Mouse (Mus musculus) heart, postnatal 36 days (tissue): ENCODE results near the gene Vstm4. TPM values are rescaled to one million over a fixed set of nuclear protein-coding genes. Genes with fewer than 3 reads are reported as not detected.

Experiments used
- DNase-seq, 2 experiments: peaks; one replicate each; pipeline ENCODE4 v3.0.0; 2021 to 2022
- intact Hi-C: fragments of 180-260 bp; cut with DNase I; formaldehyde crosslinking; loops from one replicate; pipeline ENCODE4 v1.15.1; 2025
- total RNA-seq, 2 experiments: library from RNA; stranded (reverse); gene quantifications; 2 replicates each; pipeline ENCODE4 v1.2.3; 2021

The Vstm4 gene
- total RNA-seq, 2 experiments from 2014 or later, result 7.0 to 10.2 TPM

- no peak for DNase-seq
Observed at GRCm38 (mm10) chr14:32858361-32858760, 1.8 kb downstream of the Vstm4 start.

GRCm38 (mm10) chr14:32858941-32859510 lies 2.5 kb downstream of the Vstm4 start:
- intact Hi-C loops, result no loop called here
- no peak for DNase-seq

More at GRCm38 (mm10) chr14:32858361-32858760, 1.8 kb downstream of the Vstm4 start:
- intact Hi-C loops, result no loop called here

- DNase-seq, result no peak
- intact Hi-C loops, result no loop called here
Observed at GRCm38 (mm10) chr14:32859831-32860569, 3.4 kb downstream of the Vstm4 start.

GRCm38 (mm10) chr14:32861149-32861581 lies 4.6 kb downstream of the Vstm4 start:
- intact Hi-C loops, result no loop called here
- DNase-seq, result peak; percentile 23 to 56

- intact Hi-C loops, result no loop called here
Observed at GRCm38 (mm10) chr14:32861656-32862055, 5.1 kb downstream of the Vstm4 start.

GRCm38 (mm10) chr14:32865331-32865730 lies 8.8 kb downstream of the Vstm4 start:
- no peak for DNase-seq
- intact Hi-C loops, result no loop called here

More at GRCm38 (mm10) chr14:32861656-32862055, 5.1 kb downstream of the Vstm4 start:
- DNase-seq, result no peak

- DNase-seq, result no peak
- intact Hi-C loops, result no loop called here
Observed at GRCm38 (mm10) chr14:32871963-32872362, 15.4 kb downstream of the Vstm4 start.

GRCm38 (mm10) chr14:32877549-32877948 lies 21.0 kb downstream of the Vstm4 start:
- no peak for DNase-seq
- intact Hi-C loops, result no loop called here

- intact Hi-C loops, result no loop called here
- no peak for DNase-seq
Observed at GRCm38 (mm10) chr14:32880332-32880731, 23.8 kb downstream of the Vstm4 start.

- intact Hi-C loops, result no loop called here
- DNase-seq, result peak; percentile 43 to 46
Observed at GRCm38 (mm10) chr14:32881693-32882092, 25.1 kb downstream of the Vstm4 start.

GRCm38 (mm10) chr14:32888876-32889674 lies 32.5 kb downstream of the Vstm4 start:
- intact Hi-C loops, result loop anchor here (2.0 kb wide), 1 partner anchor 34 kb away; no protein-coding TSS in a partner anchor
- peak; percentile 46 to 49 for DNase-seq

GRCm38 (mm10) chr14:32894341-32894853 lies 37.8 kb downstream of the Vstm4 start:
- peak; percentile 63 to 79 for DNase-seq
- intact Hi-C loops, result loop anchor here (5.0 to 10.0 kb wide), 2 partner anchors 63 to 210 kb away; partner anchors contain the start of gene 3425401B19Rik

GRCm38 (mm10) chr14:32894878-32895277 lies 38.3 kb downstream of the Vstm4 start:
- intact Hi-C loops, result loop anchor here (5.0 to 10.0 kb wide), 2 partner anchors 62 to 210 kb away; partner anchors contain the start of gene 3425401B19Rik
- DNase-seq, result no peak

GRCm38 (mm10) chr14:32896896-32897295 lies 40.3 kb downstream of the Vstm4 start:
- intact Hi-C loops, result loop anchor here (2.0 to 10.0 kb wide), 2 partner anchors 50 to 212 kb away; partner anchors contain the start of gene 3425401B19Rik
- peak; percentile 76 to 81 for DNase-seq

GRCm38 (mm10) chr14:32903203-32903602 lies 46.6 kb downstream of the Vstm4 start:
- no peak for DNase-seq
- intact Hi-C loops, result no loop called here

- intact Hi-C loops, result no loop called here
Observed at GRCm38 (mm10) chr14:32906545-32906944, 50.0 kb downstream of the Vstm4 start.

GRCm38 (mm10) chr14:32909112-32909511 lies 52.6 kb downstream of the Vstm4 start:
- intact Hi-C loops, result no loop called here
- DNase-seq, result no peak

More at GRCm38 (mm10) chr14:32906545-32906944, 50.0 kb downstream of the Vstm4 start:
- no peak for DNase-seq

- intact Hi-C loops, result no loop called here
- DNase-seq, result no peak
Observed at GRCm38 (mm10) chr14:32911187-32911586, 54.6 kb downstream of the Vstm4 start.

- intact Hi-C loops, result no loop called here
- DNase-seq, result no peak
Observed at GRCm38 (mm10) chr14:32915360-32915759, 58.8 kb downstream of the Vstm4 start.

- no peak for DNase-seq
- intact Hi-C loops, result no loop called here
Observed at GRCm38 (mm10) chr14:32917919-32918318, 61.4 kb downstream of the Vstm4 start.

- intact Hi-C loops, result no loop called here
- DNase-seq, result no peak
Observed at GRCm38 (mm10) chr14:32923871-32924270, 67.3 kb downstream of the Vstm4 start.
